Mouse (Mus musculus) heart, postnatal 36 days (tissue): ENCODE data around the gene Sccpdh. TPM values are rescaled to one million over a fixed set of nuclear protein-coding genes. Genes with fewer than 3 reads are reported as not detected.
"Not testable (repeated sequence)": the region's sequence is repeated elsewhere in the genome, so short reads cannot be mapped to it uniquely, and the experiment has no call there.

Source experiments
- DNase-seq, 2 experiments: peaks; one replicate each; pipeline ENCODE4 v3.0.0; 2021 to 2022
- intact Hi-C: fragments of 180-260 bp; cut with DNase I; formaldehyde crosslinking; loops from one replicate; pipeline ENCODE4 v1.15.1; 2025
- total RNA-seq, 2 experiments: library from RNA; stranded (reverse); gene quantifications; 2 replicates each; pipeline ENCODE4 v1.2.3; 2021

Sccpdh gene
- total RNA-seq, 2 experiments from 2014 or later = 57.1 to 58.5 TPM

DNA sequence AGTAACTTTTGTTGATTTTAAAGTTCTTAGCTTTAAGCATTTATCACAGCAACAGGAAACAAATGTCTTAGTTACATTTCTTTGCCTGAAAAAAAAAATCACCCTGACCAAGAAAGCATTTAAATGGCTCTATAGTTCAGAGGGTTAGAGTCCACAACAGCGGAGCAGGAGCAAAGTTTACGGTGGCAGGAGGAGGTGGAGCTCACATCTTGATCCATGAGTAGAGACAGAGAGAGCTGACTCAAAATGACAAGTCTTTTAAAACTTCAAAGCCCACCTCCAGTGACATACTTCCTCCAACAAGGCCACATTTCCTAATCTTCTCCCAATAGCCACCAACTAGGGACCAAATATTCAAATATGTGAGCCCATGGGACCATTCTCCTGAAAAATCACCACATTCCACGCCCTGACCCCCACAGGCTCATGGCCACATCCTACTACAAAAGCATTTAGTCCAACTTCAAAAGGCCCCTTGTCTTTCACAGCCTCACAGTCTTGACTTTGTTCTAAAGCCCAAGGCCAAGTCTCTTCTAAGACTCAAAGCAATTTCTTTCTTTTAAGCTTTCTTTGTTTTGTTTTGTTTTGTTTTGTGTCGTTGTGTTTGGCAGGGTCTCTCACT, 3.6 kb upstream of the Sccpdh start:
- intact Hi-C loops = no loop called here

DNA sequence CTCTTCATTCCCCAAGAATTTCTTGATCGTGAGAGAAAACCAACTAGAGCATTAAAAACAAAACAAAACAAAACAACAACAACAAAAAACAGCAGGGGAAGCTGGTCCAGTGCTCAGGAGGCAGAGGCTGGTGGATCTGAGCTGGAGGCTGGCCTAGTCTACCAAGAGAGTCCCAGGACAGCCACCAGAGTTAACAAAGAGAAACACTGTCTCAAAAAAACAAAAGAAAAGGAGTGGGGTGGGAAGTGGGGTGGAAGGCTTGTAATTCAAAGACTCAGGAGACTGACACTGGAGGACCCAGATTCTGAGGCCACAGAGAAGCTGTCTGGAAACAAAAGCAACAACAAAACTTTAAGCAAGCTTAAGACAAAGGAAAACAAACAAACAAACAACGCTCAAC, 1.0 kb upstream of the Sccpdh start:
- intact Hi-C loops = loop anchor here (1.0 kb wide), 1 partner anchor 20 kb away; no protein-coding TSS in a partner anchor

More for the DNA sequence above, 3.6 kb upstream of the Sccpdh start:
- DNase-seq = no peak

DNA sequence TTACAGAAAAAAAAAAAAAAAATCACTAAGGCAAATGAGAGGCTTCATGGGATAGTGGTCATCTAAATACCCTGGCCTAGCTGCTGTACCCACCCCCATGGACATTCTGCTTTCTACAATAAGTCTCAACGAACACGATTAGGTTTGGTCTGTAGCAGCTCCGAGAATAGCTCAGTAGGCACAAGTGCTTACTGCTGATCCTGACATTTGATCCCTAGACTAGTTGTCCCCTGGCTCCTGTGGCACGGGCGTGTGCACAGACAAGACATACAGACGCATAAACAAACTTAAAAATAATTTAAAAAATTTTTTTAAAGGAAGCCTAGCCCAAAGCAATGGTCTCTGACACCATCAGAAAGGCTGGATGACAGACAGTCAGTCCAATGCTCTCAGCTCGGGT, 560 bp upstream of the Sccpdh start:
- DNase-seq = no peak
- intact Hi-C loops = loop anchor here (1.0 kb wide), 1 partner anchor 20 kb away; no protein-coding TSS in a partner anchor

More for the DNA sequence above, 1.0 kb upstream of the Sccpdh start:
- no peak for DNase-seq

DNA sequence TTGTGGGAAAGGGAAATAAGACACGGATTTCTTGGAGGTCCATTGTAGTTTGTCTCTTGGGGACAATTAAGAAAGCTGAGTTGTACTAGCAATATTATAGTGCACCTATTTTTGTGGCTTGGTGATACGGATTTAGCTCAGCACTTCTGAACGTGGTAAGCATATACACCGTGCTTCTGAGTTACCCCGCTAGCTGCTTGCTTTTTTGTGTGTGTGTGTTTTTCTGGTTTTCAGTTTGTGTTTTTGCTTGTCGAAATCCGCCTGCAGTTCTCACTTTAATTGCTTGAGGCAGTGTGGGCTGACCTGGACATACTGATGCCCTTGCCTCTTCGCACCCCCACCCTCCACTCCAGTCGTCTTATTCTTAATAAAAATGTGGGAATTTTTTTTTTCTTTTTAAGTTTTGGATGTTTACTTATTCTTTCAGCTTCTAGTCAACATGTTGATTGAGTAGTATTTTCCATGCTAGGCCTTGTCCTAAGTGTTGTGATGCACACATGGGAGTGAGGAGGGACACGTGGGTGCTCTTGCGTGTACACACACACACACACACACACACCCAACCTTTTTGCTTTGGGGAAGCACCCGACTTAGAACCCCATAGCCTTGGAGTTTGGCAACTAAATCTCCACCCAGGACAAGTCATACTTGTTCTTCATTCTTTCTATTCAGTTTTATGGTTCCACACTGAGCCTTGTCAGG, 977 bp downstream of the Sccpdh start:
- intact Hi-C loops = no loop called here
- DNase-seq = no peak

- intact Hi-C loops = no loop called here
- DNase-seq = no peak
Measured at GRCm38 (mm10) chr1:179674355-179674754, 6.3 kb downstream of the Sccpdh start.

DNA sequence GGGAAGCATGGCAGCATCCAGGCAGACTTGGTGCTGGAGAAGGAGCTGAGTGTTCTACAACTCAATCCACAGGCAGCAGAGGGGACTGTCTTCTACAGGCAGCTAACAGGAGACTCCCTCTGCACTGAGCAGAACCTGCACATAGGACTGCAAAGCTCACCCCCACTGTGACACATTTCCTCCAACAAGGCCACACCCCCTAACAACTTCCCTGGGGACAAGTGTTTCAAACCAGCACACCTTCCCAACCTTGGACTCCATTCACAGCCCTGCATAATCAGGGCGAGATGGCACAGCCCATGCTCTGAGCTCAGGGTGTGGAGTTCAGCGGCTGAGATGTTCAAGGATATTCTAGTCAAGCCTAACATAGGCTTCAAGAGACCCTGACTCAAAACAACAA, 9.0 kb downstream of the Sccpdh start:
- no peak for DNase-seq
- intact Hi-C loops = no loop called here

DNA sequence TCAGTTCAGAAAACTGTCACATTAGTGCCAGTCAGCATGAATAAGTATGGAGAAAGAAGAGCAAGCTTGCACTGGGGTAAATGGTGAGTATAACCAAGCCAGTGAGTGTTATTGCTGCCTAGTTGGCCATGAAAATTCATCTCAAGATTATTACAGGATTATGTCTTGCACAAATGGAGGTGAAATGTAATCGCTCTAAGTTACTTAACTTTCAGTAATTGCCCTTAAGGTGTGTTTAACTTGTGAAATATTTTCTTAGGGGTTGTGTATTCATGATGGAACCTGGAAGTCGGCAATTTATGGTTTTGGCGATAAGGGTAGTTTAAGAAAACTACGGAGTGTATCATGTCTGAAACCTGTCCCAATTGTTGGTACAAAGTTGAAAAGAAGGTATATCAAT, 11.3 kb downstream of the Sccpdh start:
- intact Hi-C loops = no loop called here
- no peak for DNase-seq

DNA sequence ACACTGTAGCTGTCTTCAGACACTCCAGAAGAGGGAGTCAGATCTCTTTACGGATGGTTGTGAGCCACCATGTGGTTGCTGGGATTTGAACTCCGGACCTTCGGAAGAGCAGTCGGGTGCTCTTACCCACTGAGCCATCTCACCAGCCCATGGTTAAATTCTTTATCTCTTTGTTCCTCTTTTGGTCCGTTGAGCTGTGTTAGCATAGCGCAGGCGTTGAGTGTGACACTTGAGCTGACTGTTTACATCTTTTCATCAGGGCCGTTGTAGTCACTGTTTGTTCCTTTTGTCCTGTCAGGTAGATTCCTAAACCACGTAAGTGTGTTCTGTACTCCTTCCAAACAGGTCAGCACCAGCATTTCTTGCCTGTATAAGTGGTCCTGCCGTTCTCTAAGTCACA, 14.7 kb downstream of the Sccpdh start:
- intact Hi-C loops, DNase-seq: not testable (repeated sequence)

- intact Hi-C loops = no loop called here
- DNase-seq = no peak
Measured at GRCm38 (mm10) chr1:179686348-179686747, 18.3 kb downstream of the Sccpdh start.

- DNase-seq = no peak
- intact Hi-C loops = no loop called here
Measured at GRCm38 (mm10) chr1:179686781-179687180, 18.8 kb downstream of the Sccpdh start.

GRCm38 (mm10) chr1:179687305-179687704, 19.3 kb downstream of the Sccpdh start:
- no peak for DNase-seq
- intact Hi-C loops = no loop called here

- no peak for DNase-seq
- intact Hi-C loops = no loop called here
Measured at GRCm38 (mm10) chr1:179687966-179688365, 20.0 kb downstream of the Sccpdh start.

DNA sequence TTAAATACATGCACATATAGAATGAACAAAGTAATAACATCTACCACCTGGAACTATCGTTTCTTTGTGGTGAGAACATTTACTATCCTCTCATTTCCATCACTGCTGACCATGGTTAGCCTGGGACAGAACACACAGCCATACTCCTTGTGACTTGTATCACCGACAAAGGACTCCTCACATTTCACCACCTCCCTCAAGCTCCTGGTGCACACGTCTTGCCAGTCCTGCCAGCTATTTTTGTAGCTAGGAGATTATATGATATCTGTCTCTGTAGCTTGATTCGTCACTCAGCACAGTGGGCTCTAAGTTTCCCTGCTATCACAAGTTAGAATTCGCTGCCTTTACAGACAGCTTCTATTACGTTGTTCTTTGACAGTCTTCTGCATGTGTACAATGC, 20.4 kb downstream of the Sccpdh start:
- intact Hi-C loops = no loop called here
- DNase-seq = no peak

DNA sequence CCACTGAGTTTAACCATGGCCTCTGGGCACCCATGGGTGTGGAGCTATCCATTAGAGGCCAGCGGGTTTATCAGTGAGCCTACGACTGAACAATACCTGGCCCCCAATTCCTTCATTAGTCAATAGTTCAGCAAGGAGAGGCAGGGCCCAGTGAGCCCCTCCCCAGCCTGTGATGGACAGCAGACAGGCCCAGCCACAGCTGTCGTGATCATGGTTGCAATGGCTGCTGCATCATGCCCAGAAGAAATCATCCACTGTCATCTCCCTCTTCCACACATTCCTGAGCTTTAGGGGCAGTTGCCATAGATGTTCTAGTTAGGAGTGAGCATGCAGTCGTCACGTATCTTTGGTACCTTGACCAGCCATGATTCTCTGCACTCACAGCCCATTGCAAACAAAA, 20.9 kb downstream of the Sccpdh start:
- intact Hi-C loops = no loop called here
- DNase-seq = no peak

- intact Hi-C loops = no loop called here
- DNase-seq = no peak
Measured at GRCm38 (mm10) chr1:179689479-179689878, 21.5 kb downstream of the Sccpdh start.

- intact Hi-C loops = no loop called here
- DNase-seq = no peak
Measured at GRCm38 (mm10) chr1:179704150-179704549, 36.1 kb downstream of the Sccpdh start.

- peak in 1 of 2 experiments; percentile 24 for DNase-seq
- intact Hi-C loops = no loop called here
Measured at GRCm38 (mm10) chr1:179705154-179705553, 37.1 kb downstream of the Sccpdh start.

- intact Hi-C loops = no loop called here
- DNase-seq = peak; percentile 38 to 44
Measured at GRCm38 (mm10) chr1:179709390-179709789, 41.4 kb downstream of the Sccpdh start.

DNA sequence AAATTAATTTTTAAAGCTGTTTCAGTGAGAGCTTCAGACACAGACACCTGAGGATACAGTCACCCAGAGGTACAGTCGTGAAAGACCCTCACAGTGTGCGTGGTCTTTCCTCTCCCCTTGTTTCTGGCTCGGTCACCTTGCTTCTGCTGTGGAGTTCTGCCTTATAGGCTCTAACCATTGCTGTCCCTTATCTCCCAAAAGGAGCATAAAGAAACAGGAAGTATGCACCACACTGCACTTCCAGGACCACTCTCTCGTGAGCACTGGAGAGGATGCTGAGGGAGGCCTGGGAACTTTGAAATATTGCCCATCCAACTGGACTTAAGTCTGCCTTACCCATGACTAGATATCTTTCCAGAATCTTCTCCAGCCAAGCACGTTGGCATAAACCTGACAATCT, 42.7 kb downstream of the Sccpdh start:
- intact Hi-C loops = no loop called here
- DNase-seq = no peak

DNA sequence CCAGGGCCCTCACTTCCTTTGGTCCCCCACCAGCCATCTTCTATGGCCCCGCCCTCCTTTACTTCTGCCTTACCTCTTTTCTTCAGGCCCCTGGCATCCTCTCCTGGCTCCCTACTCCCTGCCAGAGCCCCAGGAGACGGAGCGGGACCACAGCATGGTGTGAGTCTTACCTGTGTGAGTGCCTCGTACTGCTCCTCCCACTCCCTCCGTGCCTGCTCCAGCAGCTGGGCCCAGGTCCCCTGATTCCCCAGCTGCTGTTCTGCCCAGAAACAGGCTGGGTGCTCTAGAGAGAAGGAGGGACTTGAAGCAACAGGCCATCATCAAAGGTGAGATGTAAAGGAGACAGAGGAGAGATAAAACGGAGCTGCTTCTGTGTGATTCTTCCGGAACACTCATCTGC, 44.6 kb downstream of the Sccpdh start:
- no peak for DNase-seq
- intact Hi-C loops = no loop called here

GRCm38 (mm10) chr1:179713367-179713766, 45.4 kb downstream of the Sccpdh start:
- intact Hi-C loops = no loop called here

DNA sequence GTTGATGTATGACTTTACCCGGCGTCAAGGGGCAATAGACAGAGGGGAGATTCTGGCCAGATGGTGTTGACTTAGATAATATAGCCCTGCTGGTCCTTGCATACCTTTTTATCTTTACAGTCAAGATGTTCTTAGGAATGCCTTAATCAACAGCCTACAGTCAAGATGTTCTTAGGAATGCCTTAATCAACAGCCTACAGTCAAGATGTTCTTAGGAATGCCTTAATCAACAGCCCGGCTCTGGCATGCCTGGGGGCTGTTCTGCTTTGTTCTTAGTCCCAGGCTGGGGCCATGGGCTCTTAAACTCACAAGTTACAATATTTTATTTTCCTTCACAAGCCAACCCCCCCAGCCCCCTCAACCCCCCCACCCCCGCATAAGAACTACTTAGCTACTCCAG, 47.3 kb downstream of the Sccpdh start:
- DNase-seq, intact Hi-C loops: not testable (repeated sequence)

More at GRCm38 (mm10) chr1:179713367-179713766, 45.4 kb downstream of the Sccpdh start:
- no peak for DNase-seq
